Mouse (Mus musculus) megakaryocyte-erythroid progenitor cell, adult 5 weeks (primary cell): ENCODE measurements around the gene Mios. TPM values are rescaled to one million over a fixed set of nuclear protein-coding genes. Genes with fewer than 3 reads are reported as not detected.

Experiments
- polyA plus RNA-seq: library from polyadenylated mRNA; stranded (reverse); fragments of >175 nt; gene quantifications from 2 replicates; pipeline ENCODE4 v1.2.3, GENCODE M21; 2012

Gene Mios
- polyA plus RNA-seq: 6.9 and 7.2 TPM in 2 replicates

GRCm38 (mm10) chr6:8209047-8209865 lies at the start of gene Mios:
Gene Mios (plus strand): TSS chr6:8209222.

DNA sequence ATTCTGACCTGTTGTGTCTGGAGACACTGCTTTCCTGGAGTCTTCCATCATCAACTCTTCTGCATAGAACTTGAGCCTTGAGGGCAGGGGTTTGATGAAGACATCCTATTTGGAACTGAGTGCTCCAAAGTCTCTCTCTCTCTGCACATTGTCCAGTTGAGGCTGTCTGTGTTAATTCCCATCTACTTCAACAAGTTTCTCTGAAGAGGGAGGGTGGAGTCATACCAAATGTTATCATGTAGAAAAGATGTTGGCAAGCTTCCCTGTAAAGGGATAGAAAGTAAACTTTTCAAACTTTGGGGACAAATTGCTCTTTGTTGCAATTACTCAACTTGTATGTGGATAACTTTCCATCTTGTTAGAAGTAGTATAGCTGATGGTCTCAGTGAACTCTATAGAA lies 16.5 kb upstream of the Mios start, which contains the start of gene Col28a1:
Gene Col28a1 (minus strand): TSS at position 101 of the 400 bp plus-strand sequence.

GRCm38 (mm10) chr6:8259004-8259666 lies 50.1 kb downstream of the Mios start, which contains the start of the genes Rpa3, Umad1 and Gm45062:
Gene Rpa3 (minus strand): TSS chr6:8259173.
Gene Umad1 (plus strand): TSS chr6:8259288.
Gene Gm45062 (plus strand): TSS chr6:8259450.

Other genes starting within 250 kb of the Mios start
- gene Col28a1, start 16.6 kb upstream of the Mios start, polyA plus RNA-seq: 0.01 TPM in 1 of 2 replicates, not detected in the other
- gene Rpa3, start 50.0 kb downstream of the Mios start, polyA plus RNA-seq: 2.5 and 2.7 TPM in 2 replicates
- 9.1 and 10.2 TPM in 2 replicates for gene Umad1, start 50.1 kb downstream of the Mios start, polyA plus RNA-seq
- gene Gm45062, start 50.2 kb downstream of the Mios start, polyA plus RNA-seq: not detected in 2 replicates